Mouse (Mus musculus) thymus, adult 2 months (tissue): ENCODE results near the gene Lhfp.

Experiments used
- CTCF ChIP-seq: fragments of 200-500 bp; IDR thresholded peaks from 2 replicates; pipeline ENCODE4 v1.5.1; 2012; ENCODE audit warnings: mild to moderate bottlenecking, control low read depth, low read length, moderate library complexity, borderline replicate concordance; ENCODE audit not compliant: control insufficient read depth, poor library complexity, insufficient read depth; ENCODE audit errors: extremely low read depth
- POLR2A ChIP-seq: fragments of 200-500 bp; IDR thresholded peaks from 2 replicates; pipeline ENCODE4 v1.6.1; 2012; ENCODE audit warnings: mild to moderate bottlenecking, low read length, control low read depth, moderate library complexity; ENCODE audit not compliant: control insufficient read depth, poor library complexity, insufficient read depth; ENCODE audit errors: extremely low read depth

DNA sequence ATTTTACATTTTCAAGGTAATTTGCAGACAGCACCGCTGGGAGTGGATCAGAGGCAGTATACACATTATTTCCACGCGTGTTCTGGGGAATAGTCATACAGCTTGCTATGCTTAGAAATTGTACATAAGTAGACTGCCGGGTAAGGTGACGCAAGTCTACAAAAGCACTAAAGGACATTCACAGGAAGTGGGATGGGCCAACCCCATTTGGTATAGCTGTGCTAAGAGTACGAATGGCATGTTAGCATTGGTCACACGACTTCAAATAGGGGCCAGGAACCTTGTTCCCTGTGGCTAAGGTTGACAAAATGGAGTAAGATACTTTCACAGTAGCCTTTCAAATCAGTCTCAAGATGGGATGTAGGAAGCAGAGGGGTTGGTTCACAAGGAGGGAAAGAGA is 4.4 kb upstream of the Lhfp start:
- TF ChIP-seq POLR2A = no peak
- TF ChIP-seq CTCF = no peak
